Mouse (Mus musculus) CD4-positive helper T cell, adult 2 months (primary cell): ENCODE data around the gene Nmt2.
A peak's percentile ranks its signal among the peaks of the same experiment; 100 is the strongest.

Experiments
- DNase-seq: peaks from one replicate; pipeline ENCODE4 v3.0.0-alpha.2; 2012; ENCODE audit warnings: low read depth, missing footprints, low spot score

Nmt2 gene

GRCm38 (mm10) chr2:3283602-3284472 lies at the start of gene Nmt2:
Gene Nmt2 (plus strand): TSS chr2:3284212.
- DNase-seq = peak; percentile 100

GRCm38 (mm10) chr2:3239255-3239654 lies 44.8 kb upstream of the Nmt2 start:
- no peak for DNase-seq

- no peak for DNase-seq
These were observed 39.8 kb upstream of the Nmt2 start for GRCm38 (mm10) chr2:3244251-3244650.

GRCm38 (mm10) chr2:3251309-3251708 lies 32.7 kb upstream of the Nmt2 start:
- DNase-seq = no peak

- DNase-seq = no peak
These were observed 17.5 kb upstream of the Nmt2 start for GRCm38 (mm10) chr2:3266466-3266865.

GRCm38 (mm10) chr2:3267879-3268278 lies 16.1 kb upstream of the Nmt2 start:
- DNase-seq = no peak

- DNase-seq = no peak
These were observed 10.7 kb upstream of the Nmt2 start for GRCm38 (mm10) chr2:3273349-3273748.

GRCm38 (mm10) chr2:3276106-3276505 lies 7.9 kb upstream of the Nmt2 start:
- DNase-seq = no peak

GRCm38 (mm10) chr2:3277502-3277901 lies 6.5 kb upstream of the Nmt2 start:
- no peak for DNase-seq

GRCm38 (mm10) chr2:3281311-3281710 lies 2.7 kb upstream of the Nmt2 start:
- DNase-seq = no peak

- no peak for DNase-seq
These were observed 978 bp upstream of the Nmt2 start for GRCm38 (mm10) chr2:3282866-3283601.

GRCm38 (mm10) chr2:3284473-3285180 lies 615 bp downstream of the Nmt2 start:
- DNase-seq = no peak

- no peak for DNase-seq
These were observed 1.1 kb downstream of the Nmt2 start for GRCm38 (mm10) chr2:3285181-3285530.

- no peak for DNase-seq
These were observed 1.7 kb downstream of the Nmt2 start for GRCm38 (mm10) chr2:3285709-3286108.

GRCm38 (mm10) chr2:3286243-3286642 lies 2.2 kb downstream of the Nmt2 start:
- no peak for DNase-seq

- no peak for DNase-seq
These were observed 5.6 kb downstream of the Nmt2 start for GRCm38 (mm10) chr2:3289581-3289980.

- DNase-seq = no peak
These were observed 8.2 kb downstream of the Nmt2 start for GRCm38 (mm10) chr2:3292170-3292569.

- no peak for DNase-seq
These were observed 11.8 kb downstream of the Nmt2 start for GRCm38 (mm10) chr2:3295826-3296225.

GRCm38 (mm10) chr2:3305426-3306025 lies 21.5 kb downstream of the Nmt2 start:
- no peak for DNase-seq

GRCm38 (mm10) chr2:3323132-3323531 lies 39.1 kb downstream of the Nmt2 start:
- no peak for DNase-seq

- no peak for DNase-seq
These were observed 40.5 kb downstream of the Nmt2 start for GRCm38 (mm10) chr2:3324381-3325130.
